Mouse (Mus musculus): Measurements from ENCODE around the gene Slc35e3. TPM values are rescaled to one million over a fixed set of nuclear protein-coding genes. Genes with fewer than 3 reads are reported as not detected.

Slc35e3 gene
- polyA plus RNA-seq (2012; rRNA removed; ENCODE audit: low replicate concordance), result 11.6 and 16.3 TPM in 2 replicates

DNA sequence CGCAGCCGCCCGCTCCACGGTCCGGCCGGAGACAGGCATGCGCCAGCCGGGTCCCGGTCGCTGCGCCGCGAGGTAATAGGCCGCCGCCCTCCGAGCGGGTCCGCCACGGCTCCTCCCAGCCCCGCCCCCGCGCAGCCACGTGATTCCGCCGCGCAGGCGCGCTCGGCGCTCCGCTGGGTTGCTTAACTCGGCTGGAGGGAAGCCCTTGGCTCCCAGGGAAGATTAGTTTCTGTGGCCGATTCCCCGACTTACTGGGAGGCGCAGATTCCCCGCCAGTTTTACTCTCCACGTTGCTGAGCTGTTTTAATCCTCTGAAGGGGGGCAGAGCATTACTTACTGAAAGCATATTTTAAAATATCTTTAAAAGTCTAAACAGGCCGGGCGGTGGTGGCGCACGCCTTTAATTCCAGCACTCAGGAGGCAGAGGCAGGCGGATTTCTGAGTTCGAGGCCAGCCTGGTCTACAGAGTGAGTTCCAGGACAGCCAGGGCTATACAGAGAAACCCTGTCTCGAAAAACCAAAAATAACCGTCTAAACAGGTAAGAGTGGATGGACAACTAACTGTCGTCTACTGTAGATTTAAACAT lies at the start of gene Slc35e3:
Slc35e3 (minus strand) TSS at position 69 of the 587 bp plus-strand sequence.

GRCm38 (mm10) chr10:117792141-117793091 lies 46.3 kb upstream of the Slc35e3 start, which contains the start of gene Nup107:
TSS of gene Nup107 (minus strand) at chr10:117792705.

DNA sequence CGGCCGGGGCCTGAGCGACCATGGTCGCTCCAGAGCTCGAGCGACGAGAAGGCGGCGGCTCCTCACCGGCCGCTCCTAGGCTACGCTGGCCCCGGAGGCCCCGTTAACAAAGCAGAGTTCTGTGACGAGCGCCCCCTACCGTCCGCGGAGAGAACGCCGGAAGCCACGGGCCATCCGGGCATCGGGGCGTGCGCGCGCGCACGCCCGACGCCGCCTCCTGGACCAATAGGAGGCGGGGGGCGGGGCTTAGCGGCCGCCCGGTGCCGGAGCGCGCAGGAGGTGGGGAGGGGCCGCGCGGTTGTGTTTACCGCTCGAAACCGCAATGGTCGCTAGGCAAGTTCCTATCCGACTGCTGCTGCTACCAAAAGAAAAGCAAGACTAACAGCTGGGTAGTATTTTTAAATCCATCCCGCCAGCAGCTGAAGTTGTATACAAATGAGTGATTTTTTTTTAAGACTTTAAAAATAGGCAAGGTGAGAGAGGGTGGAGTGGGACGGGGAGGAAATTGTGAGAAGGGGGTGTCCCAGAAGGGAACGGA lies 35.5 kb downstream of the Slc35e3 start, which contains the start of gene Mdm2:
Mdm2 (minus strand) TSS at position 155 of the 538 bp plus-strand sequence.

Other genes starting within 250 kb of the Slc35e3 start
- gene Cpm, start 116.9 kb downstream of the Slc35e3 start, polyA plus RNA-seq (2012; rRNA removed; ENCODE audit: low replicate concordance), result 1.5 and 16.9 TPM in 2 replicates
- gene Mdm2, start 35.6 kb downstream of the Slc35e3 start, polyA plus RNA-seq (2012; rRNA removed; ENCODE audit: low replicate concordance), result 20.2 and 41.0 TPM in 2 replicates
- 4.8 and 12.0 TPM in 2 replicates for gene Nup107, start 46.3 kb upstream of the Slc35e3 start, polyA plus RNA-seq (2012; rRNA removed; ENCODE audit: low replicate concordance)
- gene Rap1b, start 99.7 kb upstream of the Slc35e3 start, polyA plus RNA-seq (2012; rRNA removed; ENCODE audit: low replicate concordance), result 39.1 and 43.4 TPM in 2 replicates